Mouse (Mus musculus): Measurements from ENCODE around the gene Opcml. TPM values are rescaled to one million over a fixed set of nuclear protein-coding genes. Genes with fewer than 3 reads are reported as not detected.
A peak's percentile ranks its signal among the peaks of the same experiment; 100 is the strongest.

Gene Opcml
- polyA plus RNA-seq, 1 experiment, result 0.08 TPM

- 65% methylated on average over 7 of the region's 7 CpGs for WGBS
Observed at GRCm38 (mm10) chr9:28028788-28029393, 238.3 kb downstream of the Opcml start.

GRCm38 (mm10) chr9:28049157-28049556 is 258.6 kb downstream of the Opcml start:
- no peak for DNase-seq
- H3K27ac ChIP-seq (ENCODE audit: insufficient read depth, low read depth, low read length), result no peak overlapping the region
- TF ChIP-seq POLR2A (IDR thresholded peaks at IDR 0.05; ENCODE audit: low read depth, low read length) (no peak), CTCF (conservative IDR thresholded peaks at IDR 0.05; ENCODE audit: insufficient read depth, insufficient read length, low read depth, low read length) (no peak)
- H3K27me3 ChIP-seq (replicated peaks; ENCODE audit: control insufficient read depth, insufficient read depth, low read length), result no peaks in the 10 kb centered on the region
- no peak overlapping the region for H3K4me3 ChIP-seq (ENCODE audit: insufficient read depth, low read depth, low read length)
- no peaks in the 10 kb centered on the region for H3K36me3 ChIP-seq (ENCODE audit: control insufficient read depth, insufficient read depth, low read length)
- H3K4me1 ChIP-seq (ENCODE audit: control insufficient read depth, insufficient read depth, low read length), result no peaks in the 10 kb centered on the region
- 88% methylated on average over 2 of the region's 2 CpGs for WGBS

More at GRCm38 (mm10) chr9:28028788-28029393, 238.3 kb downstream of the Opcml start:
- no peak for DNase-seq
- H3K4me3 ChIP-seq (ENCODE audit: insufficient read depth, low read depth, low read length), result no peak overlapping the region
- H3K27ac ChIP-seq (ENCODE audit: insufficient read depth, low read depth, low read length), result no peak overlapping the region
- no peak for TF ChIP-seq CTCF (conservative IDR thresholded peaks at IDR 0.05; ENCODE audit: insufficient read depth, insufficient read length, low read depth, low read length)
- no peak for TF ChIP-seq POLR2A (IDR thresholded peaks at IDR 0.05; ENCODE audit: low read depth, low read length)
- no peaks in the 10 kb centered on the region for H3K36me3 ChIP-seq (ENCODE audit: control insufficient read depth, insufficient read depth, low read length)
- no peaks in the 10 kb centered on the region for H3K27me3 ChIP-seq (replicated peaks; ENCODE audit: control insufficient read depth, insufficient read depth, low read length)
- no peaks in the 10 kb centered on the region for H3K4me1 ChIP-seq (ENCODE audit: control insufficient read depth, insufficient read depth, low read length)

GRCm38 (mm10) chr9:28057171-28057845 is 266.7 kb downstream of the Opcml start:
- DNase-seq, result no peak
- no peak for TF ChIP-seq POLR2A (IDR thresholded peaks at IDR 0.05; ENCODE audit: low read depth, low read length)
- TF ChIP-seq CTCF (conservative IDR thresholded peaks at IDR 0.05; ENCODE audit: insufficient read depth, insufficient read length, low read depth, low read length), result no peak
- no peaks in the 10 kb centered on the region for H3K36me3 ChIP-seq (ENCODE audit: control insufficient read depth, insufficient read depth, low read length)
- no peak overlapping the region for H3K4me3 ChIP-seq (ENCODE audit: insufficient read depth, low read depth, low read length)
- no peaks in the 10 kb centered on the region for H3K4me1 ChIP-seq (ENCODE audit: control insufficient read depth, insufficient read depth, low read length)
- WGBS, result 60% methylated on average over 2 of the region's 2 CpGs
- no peaks in the 10 kb centered on the region for H3K27me3 ChIP-seq (replicated peaks; ENCODE audit: control insufficient read depth, insufficient read depth, low read length)
- H3K27ac ChIP-seq (ENCODE audit: insufficient read depth, low read depth, low read length), result no peak overlapping the region

- DNase-seq, result no peak
- no peaks in the 10 kb centered on the region; the same call in 1 of the 2 replicates for H3K27me3 ChIP-seq (replicated peaks; ENCODE audit: control insufficient read depth, insufficient read depth, low read length)
Observed at GRCm38 (mm10) chr9:28065126-28065525, 274.6 kb downstream of the Opcml start.

GRCm38 (mm10) chr9:28080694-28081093 is 290.1 kb downstream of the Opcml start:
- H3K4me3 ChIP-seq (ENCODE audit: insufficient read depth, low read depth, low read length), result no peak overlapping the region
- no peak for TF ChIP-seq POLR2A (IDR thresholded peaks at IDR 0.05; ENCODE audit: low read depth, low read length)
- TF ChIP-seq CTCF (conservative IDR thresholded peaks at IDR 0.05; ENCODE audit: insufficient read depth, insufficient read length, low read depth, low read length), result no peak
- H3K27me3 ChIP-seq (replicated peaks; ENCODE audit: control insufficient read depth, insufficient read depth, low read length), result no peaks in the 10 kb centered on the region
- no peak for DNase-seq
- WGBS, result 22% methylated on average over 4 of the region's 4 CpGs
- no peaks in the 10 kb centered on the region for H3K36me3 ChIP-seq (ENCODE audit: control insufficient read depth, insufficient read depth, low read length)
- no peak overlapping the region for H3K27ac ChIP-seq (ENCODE audit: insufficient read depth, low read depth, low read length)
- H3K4me1 ChIP-seq (ENCODE audit: control insufficient read depth, insufficient read depth, low read length), result no peaks in the 10 kb centered on the region

More at GRCm38 (mm10) chr9:28065126-28065525, 274.6 kb downstream of the Opcml start:
- Histone ChIP-seq H3K27ac (ENCODE audit: insufficient read depth, low read depth, low read length) (no peak overlapping the region), H3K4me1 (ENCODE audit: control insufficient read depth, insufficient read depth, low read length) (no peaks in the 10 kb centered on the region), H3K36me3 (ENCODE audit: control insufficient read depth, insufficient read depth, low read length) (no peaks in the 10 kb centered on the region), H3K4me3 (ENCODE audit: insufficient read depth, low read depth, low read length) (no peak overlapping the region)
- no peak for TF ChIP-seq POLR2A (IDR thresholded peaks at IDR 0.05; ENCODE audit: low read depth, low read length)
- TF ChIP-seq CTCF (conservative IDR thresholded peaks at IDR 0.05; ENCODE audit: insufficient read depth, insufficient read length, low read depth, low read length), result no peak

- Histone ChIP-seq H3K4me1 (ENCODE audit: control insufficient read depth, insufficient read depth, low read length) (no peaks in the 10 kb centered on the region), H3K27me3 (replicated peaks; ENCODE audit: control insufficient read depth, insufficient read depth, low read length) (no peaks in the 10 kb centered on the region), H3K36me3 (ENCODE audit: control insufficient read depth, insufficient read depth, low read length) (no peaks in the 10 kb centered on the region), H3K4me3 (ENCODE audit: insufficient read depth, low read depth, low read length) (no peak overlapping the region), H3K27ac (ENCODE audit: insufficient read depth, low read depth, low read length) (no peak overlapping the region)
- 87% methylated on average over 3 of the region's 3 CpGs for WGBS
- no peak for TF ChIP-seq CTCF (conservative IDR thresholded peaks at IDR 0.05; ENCODE audit: insufficient read depth, insufficient read length, low read depth, low read length)
- TF ChIP-seq POLR2A (IDR thresholded peaks at IDR 0.05; ENCODE audit: low read depth, low read length), result no peak
- DNase-seq, result no peak
Observed at GRCm38 (mm10) chr9:28083754-28084153, 293.2 kb downstream of the Opcml start.

- 32% methylated on average over 2 of the region's 2 CpGs for WGBS
- peak; percentile 2 for DNase-seq
- no peaks in the 10 kb centered on the region for H3K4me1 ChIP-seq (ENCODE audit: control insufficient read depth, insufficient read depth, low read length)
- no peak overlapping the region for H3K27ac ChIP-seq (ENCODE audit: insufficient read depth, low read depth, low read length)
- H3K27me3 ChIP-seq (replicated peaks; ENCODE audit: control insufficient read depth, insufficient read depth, low read length), result no peaks in the 10 kb centered on the region
- no peak overlapping the region for H3K4me3 ChIP-seq (ENCODE audit: insufficient read depth, low read depth, low read length)
- no peaks in the 10 kb centered on the region for H3K36me3 ChIP-seq (ENCODE audit: control insufficient read depth, insufficient read depth, low read length)
- TF ChIP-seq POLR2A (IDR thresholded peaks at IDR 0.05; ENCODE audit: low read depth, low read length) (no peak), CTCF (conservative IDR thresholded peaks at IDR 0.05; ENCODE audit: insufficient read depth, insufficient read length, low read depth, low read length) (no peak)
Observed at GRCm38 (mm10) chr9:28084273-28084726, 293.7 kb downstream of the Opcml start.
